Mouse (Mus musculus): Measurements from ENCODE around the gene Trmt10b. TPM values are rescaled to one million over a fixed set of nuclear protein-coding genes. Genes with fewer than 3 reads are reported as not detected.

Gene Trmt10b
- polyA plus RNA-seq (2017; shearing (Covaris generic)): 19.7 TPM

DNA sequence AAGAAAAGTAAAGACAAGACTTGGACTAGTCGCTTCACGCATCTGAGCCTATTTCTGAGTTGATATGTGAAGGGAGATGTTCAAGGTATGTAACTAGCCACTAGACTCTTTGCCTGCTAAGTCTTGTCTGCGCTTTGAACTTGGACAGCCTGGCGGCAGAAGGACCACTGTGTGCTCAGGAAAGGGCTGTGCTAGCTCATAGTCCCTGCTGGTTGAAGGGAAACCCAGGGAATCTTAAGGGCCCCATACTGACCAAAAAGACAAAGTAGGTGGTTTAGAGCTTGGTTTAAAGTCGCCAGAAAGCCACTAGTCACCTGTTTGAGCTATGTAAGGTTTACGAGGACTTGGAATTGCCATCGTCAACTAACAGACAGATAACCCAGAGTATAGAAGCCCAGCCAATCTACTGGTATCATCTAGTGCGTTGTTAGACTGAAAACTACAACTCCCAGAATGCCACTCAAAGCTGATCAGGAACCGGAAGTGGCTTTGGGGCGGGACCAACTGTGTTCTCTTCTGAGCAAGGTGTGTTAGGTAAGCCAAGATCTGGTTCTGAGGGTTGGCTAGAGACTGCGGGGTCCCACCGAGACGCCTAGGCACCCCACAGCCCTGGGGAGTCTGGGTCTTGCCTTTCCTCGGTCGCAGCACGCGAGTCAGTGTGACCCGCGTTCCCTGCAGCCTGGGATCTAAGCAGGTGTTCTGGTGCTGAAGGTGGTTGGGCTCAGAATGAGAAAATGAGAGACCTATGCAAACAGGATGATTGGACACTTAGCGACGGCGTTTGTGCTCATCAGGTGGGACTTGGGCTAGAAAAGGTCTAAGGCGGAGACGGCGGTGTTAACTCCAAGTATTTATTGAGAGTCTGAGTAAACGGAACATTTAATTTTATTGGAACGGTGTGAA, at the start of gene Trmt10b:
Trmt10b (plus strand) TSS at position 466 of the 903 bp plus-strand sequence.

DNA sequence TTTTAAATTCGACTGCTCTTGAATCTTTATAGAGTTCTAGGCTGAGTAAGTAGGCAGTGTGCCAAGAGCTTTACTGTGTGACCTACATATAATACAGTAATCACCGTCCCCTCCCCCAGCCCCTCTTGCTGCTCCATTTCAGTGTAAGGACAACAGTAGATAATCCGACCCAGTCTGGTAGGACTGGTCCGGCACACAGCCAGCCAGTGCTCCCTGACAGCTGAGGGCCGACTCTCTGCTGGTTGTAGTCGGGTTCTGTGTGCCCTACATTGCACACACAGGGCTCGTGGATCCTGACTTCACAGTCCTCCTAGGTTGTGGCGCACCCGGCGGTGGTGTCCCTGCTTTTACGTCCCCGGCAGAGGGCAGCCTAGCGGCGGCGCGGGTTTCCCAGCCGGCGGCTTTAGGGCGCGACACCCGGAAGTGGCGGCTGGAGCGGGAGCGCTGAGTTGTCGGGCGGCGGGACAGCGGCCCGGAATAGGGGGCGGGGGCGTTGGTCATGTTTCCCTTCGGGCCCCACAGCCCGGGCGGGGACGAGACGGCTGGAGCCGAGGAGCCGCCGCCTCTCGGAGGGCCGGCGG, 44.8 kb downstream of the Trmt10b start, which contains the start of gene Dcaf10:
Dcaf10 (plus strand) TSS at position 433 of the 581 bp plus-strand sequence.

GRCm38 (mm10) chr4:45342286-45343155, 45.6 kb downstream of the Trmt10b start, which contains the start of gene Exosc3:
Exosc3 (minus strand) TSS chr4:45342732.

Other genes starting within 250 kb of the Trmt10b start
- gene Fbxo10, start 212.5 kb upstream of the Trmt10b start, polyA plus RNA-seq (2017; shearing (Covaris generic)): 1.3 TPM
- gene Tomm5, start 189.0 kb upstream of the Trmt10b start, polyA plus RNA-seq (2017; shearing (Covaris generic)): 189 TPM
- gene Frmpd1, start 112.3 kb upstream of the Trmt10b start, polyA plus RNA-seq (2017; shearing (Covaris generic)): not detected
- 2.2 TPM for gene Dcaf10, start 45.0 kb downstream of the Trmt10b start, polyA plus RNA-seq (2017; shearing (Covaris generic))
- gene Exosc3, start 45.6 kb downstream of the Trmt10b start, polyA plus RNA-seq (2017; shearing (Covaris generic)): 61.1 TPM
- gene Slc25a51, start 111.6 kb downstream of the Trmt10b start, polyA plus RNA-seq (2017; shearing (Covaris generic)): 30.7 TPM
- 0.42 TPM for gene Shb, start 235.3 kb downstream of the Trmt10b start, polyA plus RNA-seq (2017; shearing (Covaris generic))